Mouse (Mus musculus) macrophage (primary cell): ENCODE results near the gene Cstf3. TPM values are rescaled to one million over a fixed set of nuclear protein-coding genes. Genes with fewer than 3 reads are reported as not detected.
"Not testable (repeated sequence)": the region's sequence is repeated elsewhere in the genome, so short reads cannot be mapped to it uniquely, and the experiment has no call there.

Experiments used
- H3K27ac ChIP-seq: fragments of 350-480 bp; formaldehyde crosslinking; 2 replicates; pipeline ENCODE4 v1.9.0; 2021
- H3K36me3 ChIP-seq: fragments of 350-480 bp; formaldehyde crosslinking; 2 replicates; pipeline ENCODE4 v1.9.0; 2021; ENCODE audit errors: inconsistent target
- H3K4me3 ChIP-seq: fragments of 350-480 bp; formaldehyde crosslinking; 2 replicates; pipeline ENCODE4 v1.9.0; 2021; ENCODE audit errors: inconsistent target
- H3K79me2 ChIP-seq: fragments of 350-480 bp; formaldehyde crosslinking; 2 replicates; pipeline ENCODE4 v1.9.0; 2021; ENCODE audit errors: inconsistent target
- WGBS: methylation state at CpG from one replicate; pipeline ENCODE4 v1.1.7; 2026; ENCODE audit warnings: inconsistent platforms; ENCODE audit not compliant: missing documents; 5-methylcytosine and 5-hydroxymethylcytosine counted together
- polyA plus RNA-seq: library from polyadenylated mRNA; stranded (reverse); fragments of 250-400 nt; gene quantifications from 3 replicates; pipeline ENCODE4 v1.2.4, GENCODE M21; 2018; ENCODE audit warnings: inconsistent platforms
- total RNA-seq, 78 experiments: library from RNA; depleted of rRNA; stranded (reverse); fragments of 250-400 nt; gene quantifications; 1 replicate in 9 of 78; 2 replicates in 24 of 78; 3 replicates in 43 of 78; 4 replicates in 2 of 78; pipeline ENCODE4 v1.2.4; 2018; ENCODE audit warnings: inconsistent platforms in 56 of 78

Gene Cstf3
- 100 to 1,000 TPM in 17 of 26 experiments, 10 to 100 TPM in 9; 43.0 to 213 (median 115) TPM for total RNA-seq (2018; cell fraction: chromatin; rRNA removed)
- total RNA-seq (2018; cell fraction: cytosol; rRNA removed), result 10 to 100 TPM; 10.9 to 22.9 (median 17.7) TPM
- 100 to 1,000 TPM in 4 of 26 experiments, 10 to 100 TPM in 22; 51.0 to 121 (median 75.0) TPM for total RNA-seq (2018; cell fraction: nucleus; rRNA removed)
- 18.9 to 20.6 TPM (median 19.9 TPM) in 3 replicates for polyA plus RNA-seq

DNA sequence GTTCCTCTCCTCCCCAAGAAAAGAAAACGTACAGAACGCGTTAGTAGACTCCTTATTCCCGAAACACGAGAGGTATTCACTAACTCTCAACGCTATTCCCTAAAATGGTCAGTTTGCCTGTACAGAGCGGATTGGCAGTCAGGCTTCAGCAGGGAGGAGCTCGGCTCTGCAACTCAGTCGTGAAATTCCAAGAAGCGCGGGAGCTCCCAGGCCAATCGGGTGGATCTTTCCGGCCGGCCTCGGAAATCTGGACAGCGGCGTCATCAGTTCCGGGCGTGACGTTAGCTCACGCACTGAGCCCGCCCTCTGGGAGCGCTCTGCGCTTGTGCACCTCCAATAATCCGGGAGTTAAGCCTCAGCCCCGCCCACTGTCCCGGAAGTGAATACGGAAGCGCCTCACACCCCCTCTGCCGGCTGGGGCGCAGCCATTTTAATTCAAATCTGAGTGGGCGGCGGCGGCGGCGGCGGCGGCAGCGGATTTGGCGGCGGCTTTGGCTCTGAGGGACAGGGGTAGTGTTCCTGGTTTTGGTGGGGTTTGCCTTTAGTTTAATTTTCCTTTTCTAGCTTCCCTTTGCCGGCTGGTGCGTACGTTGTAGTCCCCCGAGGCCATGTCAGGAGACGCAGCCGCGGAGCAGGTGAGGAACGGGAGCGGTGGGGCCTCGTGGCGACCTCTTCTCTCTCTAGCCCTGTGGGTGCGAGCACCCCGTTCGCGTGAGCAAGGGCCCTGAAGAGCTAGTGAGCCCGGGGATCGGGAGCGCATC is at the start of gene Cstf3:
Gene Cstf3 (plus strand): TSS at position 456 of the 761 bp plus-strand sequence.
- 0% methylated on average over 53 of the region's 59 CpGs for WGBS
- Histone ChIP-seq H3K27ac (peak within 1 kb of the TSS; percentile 70), H3K4me3 (peak within 1 kb of the TSS; percentile 96), H3K36me3 (no peaks in the 10 kb centered on the region), H3K79me2 (peaks cover 49% of the 10 kb centered on the region)

DNA sequence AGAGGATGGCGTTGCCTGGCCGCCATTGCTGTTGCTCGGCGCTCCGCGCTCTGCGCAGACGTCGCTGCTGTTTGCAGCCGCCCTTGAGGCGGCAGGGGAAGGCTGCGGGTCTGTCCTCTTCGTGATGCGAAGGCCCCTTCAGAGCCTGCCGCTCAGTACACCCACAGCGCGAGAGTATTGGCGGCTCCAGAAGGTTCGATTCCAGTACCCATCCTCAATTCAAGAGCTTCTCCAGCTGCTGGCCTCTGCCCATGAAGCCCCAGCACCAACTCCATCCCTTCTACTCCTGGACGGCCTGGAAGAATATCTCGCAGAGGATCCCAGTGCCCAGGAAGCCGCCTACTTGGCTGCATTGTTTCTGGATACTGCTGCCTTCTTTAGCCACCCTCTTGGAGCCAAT is 33.6 kb upstream of the Cstf3 start:
- not testable (repeated sequence) for H3K4me3 ChIP-seq, H3K79me2 ChIP-seq, H3K27ac ChIP-seq, H3K36me3 ChIP-seq
- 95% methylated on average over 12 of the region's 22 CpGs for WGBS

DNA sequence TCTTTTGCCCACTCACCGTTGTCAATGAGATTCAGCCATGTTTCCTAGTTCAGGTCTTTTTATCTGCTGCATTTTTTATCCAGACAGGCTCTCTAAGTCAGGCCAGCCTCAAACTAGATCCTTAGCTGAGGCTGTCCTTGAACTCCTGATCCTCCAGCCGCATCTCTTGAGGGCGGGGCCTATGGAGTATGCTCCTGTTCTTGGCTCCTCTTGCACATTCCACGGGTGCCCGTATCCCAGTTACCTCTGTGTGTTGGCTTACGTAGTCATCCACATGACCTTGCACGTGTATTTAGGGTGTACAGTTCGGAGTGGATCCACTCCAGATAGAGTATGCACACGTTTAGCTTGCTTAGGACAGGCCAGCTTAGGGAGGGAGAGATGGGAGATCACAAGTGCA is 32.6 kb upstream of the Cstf3 start:
- Histone ChIP-seq H3K27ac (no peak overlapping the region), H3K79me2 (no peaks in the 10 kb centered on the region), H3K36me3 (no peaks in the 10 kb centered on the region), H3K4me3 (no peak overlapping the region)
- WGBS, result 94% methylated on average over 9 of the region's 9 CpGs

DNA sequence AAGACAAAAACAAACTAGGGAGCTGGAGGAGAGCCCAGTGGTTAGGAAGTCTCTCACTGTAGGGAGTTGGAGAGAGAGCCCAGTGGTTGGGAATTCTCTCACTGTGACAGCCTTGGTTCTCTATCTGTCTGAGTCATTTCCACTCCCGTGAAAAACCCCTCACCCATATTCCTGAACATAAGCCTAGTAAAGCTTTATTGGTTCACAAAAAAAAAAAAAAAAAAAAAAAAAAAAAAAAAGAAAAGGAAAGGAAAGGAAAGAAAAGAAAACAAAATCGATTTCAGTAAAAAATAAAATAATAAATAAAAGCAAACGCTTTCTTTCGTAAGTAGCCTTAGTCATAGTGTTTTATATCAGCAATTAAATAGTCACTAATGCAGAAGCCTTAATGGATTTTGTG is 32.0 kb upstream of the Cstf3 start:
- WGBS, result 86% methylated on average over 3 of the region's 4 CpGs
- Histone ChIP-seq H3K4me3 (no peak overlapping the region), H3K79me2 (no peaks in the 10 kb centered on the region), H3K36me3 (no peaks in the 10 kb centered on the region), H3K27ac (no peak overlapping the region)

DNA sequence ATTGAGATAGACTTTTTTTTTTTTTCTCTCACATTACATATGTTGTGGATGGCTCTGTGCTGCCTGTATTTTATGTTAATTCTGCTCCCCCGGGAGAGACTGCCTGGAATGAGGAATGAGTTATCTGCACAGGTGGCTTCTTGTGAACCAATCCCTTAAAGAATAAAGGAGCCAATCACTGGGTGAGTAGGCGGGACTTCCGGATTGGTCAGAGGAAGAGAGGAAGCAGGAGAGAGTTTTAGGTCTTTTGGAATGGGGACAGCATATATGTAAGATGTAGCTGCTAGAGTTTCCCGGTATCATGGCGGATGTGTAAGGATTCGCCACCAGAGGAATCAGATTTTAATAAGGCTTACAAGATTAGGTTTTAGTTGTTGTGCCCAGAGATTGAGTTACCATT is 31.4 kb upstream of the Cstf3 start:
- H3K79me2 ChIP-seq, result no peaks in the 10 kb centered on the region
- no peak overlapping the region for H3K4me3 ChIP-seq
- no peaks in the 10 kb centered on the region for H3K36me3 ChIP-seq
- 82% methylated on average over 6 of the region's 6 CpGs for WGBS
- no peak overlapping the region for H3K27ac ChIP-seq

DNA sequence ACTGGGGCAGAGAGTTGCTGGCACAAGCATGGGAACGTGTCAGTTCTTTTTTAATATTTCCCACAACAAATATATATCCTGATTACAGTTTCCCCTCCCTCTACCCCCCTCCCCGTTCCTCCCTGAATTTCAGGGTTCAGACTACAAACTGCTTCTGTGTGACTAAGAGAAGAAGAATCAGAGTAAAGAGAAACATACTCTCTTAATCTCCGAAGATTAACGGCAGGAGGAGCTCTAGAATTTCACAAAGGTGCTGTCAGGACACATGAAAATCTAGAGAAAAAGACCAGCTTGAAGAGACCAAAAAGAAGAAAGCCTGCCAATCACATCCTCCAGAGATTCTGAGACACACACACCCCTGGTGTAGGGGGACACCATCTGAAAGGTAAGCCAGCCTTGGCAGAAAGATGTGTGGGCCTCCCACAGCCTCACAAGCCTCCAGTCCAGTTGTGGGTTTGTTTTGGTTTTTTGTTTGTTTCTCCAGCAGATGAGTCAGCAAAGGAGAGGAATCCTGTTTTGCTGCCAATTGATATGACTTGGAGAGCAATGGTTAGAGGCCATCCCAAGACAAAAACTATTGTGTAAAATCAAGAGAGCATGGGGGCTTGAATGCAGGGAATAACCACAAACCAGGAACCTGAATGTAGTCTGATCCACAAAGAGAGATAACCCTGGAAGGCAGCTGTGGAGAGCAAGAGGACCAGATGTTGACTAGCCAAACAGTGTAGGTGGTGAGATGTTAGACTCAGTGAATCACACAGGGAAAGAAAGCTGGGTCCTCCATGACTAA is 30.5 kb upstream of the Cstf3 start:
- 97% methylated on average over 4 of the region's 4 CpGs for whole genome bisulfite sequencing
- H3K4me3 ChIP-seq, result no peak overlapping the region
- no peak overlapping the region for H3K27ac ChIP-seq
- H3K36me3 ChIP-seq, result no peaks in the 10 kb centered on the region
- H3K79me2 ChIP-seq, result no peaks in the 10 kb centered on the region

DNA sequence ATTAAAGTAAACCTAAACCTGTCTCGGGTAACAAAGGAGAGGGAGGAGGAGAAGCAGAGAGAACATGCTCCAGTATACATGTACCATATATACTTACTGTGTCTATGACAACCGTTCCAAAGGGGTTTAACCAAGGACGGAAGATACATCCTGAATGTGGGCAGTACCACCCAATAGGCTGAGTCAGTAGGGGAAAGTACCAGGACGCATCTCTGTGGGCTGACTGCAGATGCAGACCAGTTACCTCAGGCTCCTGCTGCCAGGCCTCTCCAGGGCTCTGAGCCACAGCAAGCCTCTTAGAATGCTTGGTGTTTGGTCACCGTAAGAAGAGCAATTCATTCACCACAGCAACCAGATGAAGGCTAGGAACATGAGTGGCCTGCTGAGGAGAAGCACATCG is 28.9 kb upstream of the Cstf3 start:
- Histone ChIP-seq H3K79me2 (no peaks in the 10 kb centered on the region), H3K4me3 (no peak overlapping the region), H3K36me3 (no peaks in the 10 kb centered on the region), H3K27ac (no peak overlapping the region)
- 90% methylated on average over 6 of the region's 6 CpGs for WGBS

DNA sequence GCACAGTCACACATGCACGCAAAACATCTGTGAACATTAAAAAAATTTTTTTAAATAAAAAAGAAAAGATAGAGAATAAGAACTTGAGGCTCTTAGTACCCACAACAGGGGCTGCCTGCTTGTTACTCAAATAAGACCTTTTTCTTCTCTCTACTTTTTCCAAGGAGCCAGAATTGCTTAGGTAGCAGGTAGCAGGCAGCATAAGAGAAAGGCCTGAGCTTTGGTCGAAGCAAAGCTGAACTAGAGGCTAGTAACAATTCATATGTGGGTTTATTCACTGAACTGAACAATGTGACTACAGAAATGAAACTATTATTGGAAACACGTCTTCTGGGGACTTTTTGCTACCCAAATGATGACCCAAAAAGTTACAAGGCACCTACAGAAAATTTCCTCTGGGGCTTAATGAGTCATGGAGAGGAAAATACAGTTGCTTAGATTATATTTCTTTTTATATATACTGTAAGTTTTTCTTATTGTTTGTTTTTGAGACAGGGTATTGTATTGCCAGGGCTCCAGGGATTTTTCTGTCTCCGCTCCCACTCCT is 28.3 kb upstream of the Cstf3 start:
- no peak overlapping the region for H3K27ac ChIP-seq
- no peaks in the 10 kb centered on the region for H3K79me2 ChIP-seq
- no peaks in the 10 kb centered on the region for H3K36me3 ChIP-seq
- no peak overlapping the region for H3K4me3 ChIP-seq
- 85% methylated on average over 4 of the region's 4 CpGs for WGBS

DNA sequence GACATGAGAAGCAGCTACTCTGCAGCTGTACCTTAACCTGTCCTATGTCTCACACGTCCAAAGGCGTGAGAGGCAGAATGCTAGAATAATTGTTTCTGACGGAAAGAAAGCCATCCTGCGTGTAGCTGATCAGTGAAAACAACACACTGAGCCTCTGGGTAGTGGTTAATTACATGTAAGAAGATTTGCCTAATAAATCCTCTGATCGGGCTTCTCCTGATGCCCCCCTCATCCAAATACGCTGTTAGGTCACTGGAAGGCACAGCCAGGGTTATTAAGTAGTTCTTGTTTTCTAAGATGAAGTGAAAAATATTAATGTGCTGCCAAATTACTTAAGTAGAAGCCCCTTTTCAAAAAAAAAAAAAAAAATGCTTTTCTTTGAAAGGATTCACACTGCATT is 18.3 kb upstream of the Cstf3 start:
- Histone ChIP-seq H3K36me3 (no peaks in the 10 kb centered on the region), H3K79me2 (no peaks in the 10 kb centered on the region), H3K27ac (no peak overlapping the region), H3K4me3 (no peak overlapping the region)
- WGBS, result 97% methylated on average over 6 of the region's 6 CpGs

DNA sequence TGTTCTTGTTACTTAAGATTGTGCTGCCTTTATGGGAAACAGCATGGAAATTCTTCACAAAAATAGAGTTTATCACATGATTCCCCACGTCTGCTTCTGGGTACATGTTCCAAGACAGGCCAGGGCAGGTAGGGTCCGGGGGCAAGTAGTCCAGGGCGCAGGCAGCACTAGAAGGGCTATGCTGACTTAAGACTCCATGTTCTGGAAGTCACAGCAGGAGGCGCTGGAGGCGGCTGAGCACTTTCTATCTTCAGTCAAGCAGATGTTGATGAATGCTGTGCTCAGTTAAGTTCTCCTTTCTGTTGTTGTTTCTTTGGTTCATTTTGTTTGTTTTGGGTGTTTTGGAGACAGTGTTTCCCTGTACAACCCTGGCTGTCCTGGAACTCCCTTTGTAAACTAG is 14.1 kb upstream of the Cstf3 start:
- Histone ChIP-seq H3K36me3 (no peaks in the 10 kb centered on the region), H3K4me3 (no peak overlapping the region), H3K27ac (no peak overlapping the region), H3K79me2 (no peaks in the 10 kb centered on the region)
- 77% methylated on average over 5 of the region's 5 CpGs for WGBS

DNA sequence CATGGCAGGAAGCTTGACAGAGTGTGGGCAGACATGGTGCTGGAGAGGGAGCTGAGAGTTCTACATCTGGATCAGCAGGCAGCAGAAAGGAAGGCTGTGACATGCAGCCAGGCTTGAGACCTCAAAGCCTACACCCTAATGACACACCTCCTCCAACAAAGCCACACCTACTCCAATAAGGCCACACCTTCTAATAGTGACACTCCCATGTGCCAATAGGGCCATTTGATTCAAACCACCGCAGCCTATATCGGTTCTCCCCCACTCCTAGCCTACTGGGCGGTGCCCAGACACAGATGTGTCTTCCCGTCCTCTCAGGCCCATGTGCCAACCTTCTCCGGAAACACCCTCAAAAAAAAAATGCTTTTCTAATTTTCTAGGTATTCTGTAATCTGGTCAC is 12.3 kb upstream of the Cstf3 start:
- Histone ChIP-seq H3K27ac (no peak overlapping the region), H3K4me3 (no peak overlapping the region), H3K79me2 (no peaks in the 10 kb centered on the region), H3K36me3 (no peaks in the 10 kb centered on the region)
- WGBS, result 86% methylated on average over 5 of the region's 5 CpGs

DNA sequence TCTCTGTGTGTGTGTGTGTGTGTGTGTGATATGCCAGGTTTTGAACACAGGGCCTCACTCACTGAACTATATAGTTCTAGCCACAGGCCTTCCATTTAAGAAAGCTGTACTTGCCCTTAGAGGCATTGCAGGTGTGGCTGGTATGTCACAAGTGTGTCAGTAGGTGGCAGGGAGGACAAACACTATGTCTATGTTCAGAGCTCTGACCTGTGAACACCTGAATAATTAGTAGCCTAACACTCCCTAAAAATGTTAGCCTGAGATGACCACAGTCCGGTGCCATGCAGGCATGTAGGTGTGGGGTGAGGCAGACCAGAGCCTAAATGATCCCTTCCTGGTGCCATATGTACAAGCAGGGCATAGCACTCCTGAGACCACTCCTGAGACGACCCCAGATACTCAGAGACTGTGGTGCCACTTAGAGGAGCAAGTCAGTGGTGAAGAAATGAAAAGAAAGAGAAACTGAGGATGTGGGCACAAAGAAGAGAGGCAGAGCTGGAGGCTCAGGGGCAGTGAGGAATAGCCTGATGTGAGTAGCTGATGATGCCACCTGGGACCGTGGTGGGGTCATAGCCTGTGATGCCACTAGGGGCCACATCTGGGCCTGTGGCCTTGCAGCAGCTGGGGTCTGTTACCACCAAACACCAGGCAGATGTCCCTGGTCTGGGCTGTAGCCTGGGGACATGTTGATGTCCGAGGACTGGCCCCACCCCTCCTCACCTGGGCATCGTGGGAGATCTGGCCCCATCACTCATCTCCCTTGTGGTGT is 11.3 kb upstream of the Cstf3 start:
- H3K79me2 ChIP-seq, result no peaks in the 10 kb centered on the region
- WGBS, result 90% methylated on average over 5 of the region's 5 CpGs
- H3K36me3 ChIP-seq, result no peaks in the 10 kb centered on the region
- no peak overlapping the region for H3K4me3 ChIP-seq
- no peak overlapping the region for H3K27ac ChIP-seq

DNA sequence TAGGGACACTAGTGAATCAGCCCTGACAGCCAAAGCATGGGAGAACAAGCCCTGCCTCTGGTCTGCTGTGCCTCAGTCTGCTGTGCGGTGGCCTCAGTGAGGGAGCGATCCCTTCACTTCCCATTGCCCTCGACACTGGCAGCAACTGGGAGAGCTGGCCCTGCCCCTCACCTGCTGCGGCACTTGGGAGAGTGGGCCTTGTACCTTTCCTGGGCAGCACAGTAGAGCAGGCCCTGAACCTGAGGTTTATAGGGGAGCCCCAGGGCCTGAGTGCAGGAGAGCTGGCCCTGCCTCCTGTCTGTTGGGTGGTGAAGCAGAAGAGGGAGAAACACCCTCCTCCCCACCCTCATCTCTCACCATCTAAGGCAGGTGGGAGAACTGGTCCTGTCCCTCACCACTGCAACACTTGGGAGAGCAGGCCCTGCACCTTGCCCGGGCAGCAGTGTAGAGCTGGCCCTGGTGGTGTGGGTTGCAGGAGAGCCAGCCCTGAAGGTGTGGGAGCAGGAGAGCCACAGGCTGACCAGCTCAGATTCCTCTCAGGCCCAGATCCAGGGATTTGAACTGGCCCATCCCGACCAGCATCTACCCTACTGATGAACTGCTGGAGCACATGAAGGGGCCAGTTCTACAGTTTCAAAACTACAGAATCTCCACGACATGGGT is 10.4 kb upstream of the Cstf3 start:
- no peak overlapping the region for H3K4me3 ChIP-seq
- WGBS, result 93% methylated on average over 7 of the region's 7 CpGs
- no peak overlapping the region for H3K27ac ChIP-seq
- no peaks in the 10 kb centered on the region for H3K79me2 ChIP-seq
- H3K36me3 ChIP-seq, result no peaks in the 10 kb centered on the region
